Comparison of ENCODE assay signal across 15 mouse cellular contexts in genomic region chr11:51554590-51554989, GRCm38 (mm10). TPM values are rescaled to one million over a fixed set of nuclear protein-coding genes. Genes with fewer than 3 reads are reported as not detected.
DNase-seq lines count a peak whose midpoint lies in the region; ATAC-seq and TF ChIP-seq lines count a peak whose summit lies in the region.
"Had no signal": no experiment of that assay in that cellular context is flagged by ENCODE, and none has a peak within 500 bp of the region (broad histone marks: within the 10 kb centered on the region; RNA-seq: fewer than 3 reads in every experiment).

No protein-coding gene starts in this region.

- no peaks in the 10 kb centered on the region for H3K36me3 ChIP-seq in hindbrain, postnatal 0 days (ENCODE audit: insufficient read depth, low read length)
- no peaks in the 10 kb centered on the region for H3K36me3 ChIP-seq in hindbrain, embryonic 10.5 days
- no peaks in the 10 kb centered on the region for H3K36me3 ChIP-seq in testis, adult 2 months (ENCODE audit: control insufficient read depth, insufficient read depth, low read length)
- H3K36me3 ChIP-seq in forebrain, embryonic 16.5 days (ENCODE audit: control insufficient read depth, insufficient read depth), result no peaks in the 10 kb centered on the region
- H3K36me3 ChIP-seq: neural tube, embryonic 12.5 days had no signal

- 71% methylated on average over 9 of the region's 10 CpGs for WGBS in hindbrain, postnatal 0 days
- WGBS in hindbrain, embryonic 10.5 days, result 79% methylated on average over 10 of the region's 10 CpGs
- WGBS in forebrain, embryonic 16.5 days, result 72% methylated on average over 9 of the region's 10 CpGs
- WGBS in olfactory bulb, adult 2 months, result 75% methylated on average over 10 of the region's 10 CpGs

- no peak for ATAC-seq in hindbrain, postnatal 0 days
- no peak for ATAC-seq in forebrain, embryonic 16.5 days
- ATAC-seq: Patski had no signal

- no peak for TF ChIP-seq POLR2A in testis, adult 2 months (IDR thresholded peaks at IDR 0.05; ENCODE audit: control insufficient read depth, low read depth, low read length)
- TF ChIP-seq POLR2A in olfactory bulb, adult 2 months (IDR thresholded peaks at IDR 0.05; ENCODE audit: insufficient read depth, low read depth, low read length), result no peak

- H3K9ac ChIP-seq in hindbrain, postnatal 0 days (replicated peaks; ENCODE audit: low read length), result no peak overlapping the region
- H3K9ac ChIP-seq in forebrain, embryonic 16.5 days (replicated peaks; ENCODE audit: low read depth, low read length), result no peak overlapping the region
- H3K9ac ChIP-seq: liver, embryonic 14.5 days; neural tube, embryonic 12.5 days had no signal

- H3K4me1 ChIP-seq in hindbrain, postnatal 0 days (ENCODE audit: insufficient read depth, low read length), result no peaks in the 10 kb centered on the region; the same call in 1 of the 2 replicates
- H3K4me1 ChIP-seq in hindbrain, embryonic 10.5 days (replicated peaks), result peaks cover 17% of the 10 kb centered on the region; the same call in 1 of the 2 replicates
- peaks cover 4% of the 10 kb centered on the region for H3K4me1 ChIP-seq in testis, adult 2 months (ENCODE audit: control insufficient read depth, insufficient read depth, low read length)
- 0 out of 2 replicates have a peak, but pooled peaks cover 3% of the 10 kb centered on the region for H3K4me1 ChIP-seq in forebrain, embryonic 16.5 days (replicated peaks; ENCODE audit: control insufficient read depth, insufficient read depth, low read length)
- peaks cover 4% of the 10 kb centered on the region for H3K4me1 ChIP-seq in olfactory bulb, adult 2 months (ENCODE audit: control insufficient read depth, insufficient read depth, low read length)

- H3K27ac ChIP-seq in hindbrain, postnatal 0 days, result no peak overlapping the region
- no peak overlapping the region for H3K27ac ChIP-seq in hindbrain, embryonic 10.5 days
- no peak overlapping the region for H3K27ac ChIP-seq in testis, adult 2 months (ENCODE audit: control insufficient read depth, insufficient read depth, low read depth, low read length)
- H3K27ac ChIP-seq in forebrain, embryonic 16.5 days (ENCODE audit: low read length), result no peak overlapping the region
- H3K27ac ChIP-seq in olfactory bulb, adult 2 months (ENCODE audit: insufficient read depth, low read depth, low read length), result no peak overlapping the region
- H3K27ac ChIP-seq: liver, embryonic 14.5 days; neural tube, embryonic 12.5 days had no signal

- intact Hi-C loops in left cerebral cortex, postnatal 4 days (cut with DNase I), result no loop called here

- no peaks in the 10 kb centered on the region for H3K27me3 ChIP-seq in hindbrain, postnatal 0 days (ENCODE audit: insufficient read depth, low read length)
- no peaks in the 10 kb centered on the region for H3K27me3 ChIP-seq in hindbrain, embryonic 10.5 days (ENCODE audit: insufficient read depth, poor library complexity, severe bottlenecking)
- H3K27me3 ChIP-seq in testis, adult 2 months (ENCODE audit: control insufficient read depth, insufficient read depth, low read length), result no peaks in the 10 kb centered on the region
- H3K27me3 ChIP-seq in forebrain, embryonic 16.5 days (replicated peaks; ENCODE audit: control insufficient read depth, insufficient read depth, low read length), result no peaks in the 10 kb centered on the region
- H3K27me3 ChIP-seq: neural tube, embryonic 12.5 days; Patski had no signal

- DNase-seq in hindbrain, postnatal 0 days (ENCODE audit: low spot score), result peak; percentile 46
- no peak for DNase-seq in hindbrain, embryonic 10.5 days (ENCODE audit: low spot score)
- no peak for DNase-seq in testis, postnatal 10 days (ENCODE audit: low spot score)
- no peak for DNase-seq in left cerebral cortex, postnatal 4 days
- DNase-seq in left cerebral cortex, adult 9 months (ENCODE audit: low spot score in 2 of 2), result no peak
- DNase-seq: adrenal gland, adult 8-10 months; kidney, postnatal 36 days; thymus, adult 2 months had no signal

- TF ChIP-seq CTCF in hindbrain, postnatal 0 days (IDR thresholded peaks at IDR 0.05; ENCODE audit: low read depth), result no peak
- TF ChIP-seq CTCF in testis, adult 2 months (IDR thresholded peaks at IDR 0.05; ENCODE audit: control insufficient read depth, insufficient read depth, insufficient replicate concordance, low read depth, low read length), result no peak
- no peak for TF ChIP-seq CTCF in olfactory bulb, adult 2 months (IDR thresholded peaks at IDR 0.05; ENCODE audit: insufficient read depth, low read depth, low read length)

- no peak overlapping the region for H3K4me3 ChIP-seq in hindbrain, postnatal 0 days (ENCODE audit: low read length)
- H3K4me3 ChIP-seq in hindbrain, embryonic 10.5 days, result no peak overlapping the region
- peak overlapping the region; percentile 45 for H3K4me3 ChIP-seq in testis, adult 2 months (ENCODE audit: control insufficient read depth, low read depth, low read length)
- H3K4me3 ChIP-seq in forebrain, embryonic 16.5 days (replicated peaks; ENCODE audit: low read length), result peak overlapping the region; percentile 20; the same call in 1 of the 2 replicates
- peak overlapping the region; percentile 12; the same call in 1 of the 2 replicates for H3K4me3 ChIP-seq in olfactory bulb, adult 2 months (ENCODE audit: insufficient read depth, low read depth, low read length)
- H3K4me3 ChIP-seq: megakaryocyte, embryonic 14.5 days; neural tube, embryonic 12.5 days had no signal

- H3K4me2 ChIP-seq in hindbrain, postnatal 0 days (ENCODE audit: low read depth, low read length), result no peak overlapping the region
- H3K4me2 ChIP-seq in forebrain, embryonic 16.5 days (ENCODE audit: low read length), result peak overlapping the region; percentile 19; the same call in 1 of the 2 replicates
- H3K4me2 ChIP-seq: neural tube, embryonic 12.5 days had no signal

- no peaks in the 10 kb centered on the region for H3K9me3 ChIP-seq in hindbrain, postnatal 0 days (ENCODE audit: low read length)
- no peaks in the 10 kb centered on the region for H3K9me3 ChIP-seq in hindbrain, embryonic 10.5 days
- no peaks in the 10 kb centered on the region for H3K9me3 ChIP-seq in forebrain, embryonic 16.5 days (ENCODE audit: control insufficient read depth, low read length)
- H3K9me3 ChIP-seq: megakaryocyte, embryonic 14.5 days; neural tube, embryonic 12.5 days had no signal

RNA-seq across cellular contexts. Expression of gene Phykpl, which starts 30.0 kb away (rescaled TPM):
- total RNA-seq in hindbrain, postnatal 0 days (2014; rRNA removed), result 3.8 and 5.3 TPM in 2 replicates
- 7.9 and 8.6 TPM in 2 replicates for polyA plus RNA-seq in hindbrain, postnatal 0 days (2015; fragmentation: Nextera tagmentation; extraction: Ambion mirVana)
- polyA plus RNA-seq in hindbrain, embryonic 10.5 days (2016; fragmentation: Nextera tagmentation; extraction: Ambion mirVana), result 13.5 and 14.6 TPM in 2 replicates
- 7.3 TPM in 2 replicates for polyA plus RNA-seq in testis, adult 2 months (2012; rRNA removed)
- polyA plus RNA-seq in forebrain, embryonic 16.5 days (2015; fragmentation: Nextera tagmentation; extraction: Ambion mirVana), result 11.8 and 13.2 TPM in 2 replicates
- not detected in 2 replicates for polyA plus RNA-seq in olfactory bulb, adult 2 months (2012; ENCODE audit: insufficient read depth, insufficient read length, low replicate concordance, missing spikeins)
- 1 to 10 TPM; 7.6 to 8.1 TPM for total RNA-seq in left cerebral cortex, postnatal 4 days (2021)

RNA-seq across cellular contexts. Expression of gene Hnrnpab, which starts 52.1 kb away (rescaled TPM):
- 212 and 258 TPM in 2 replicates for total RNA-seq in hindbrain, postnatal 0 days (2014; rRNA removed)
- 229 and 231 TPM in 2 replicates for polyA plus RNA-seq in hindbrain, postnatal 0 days (2015; fragmentation: Nextera tagmentation; extraction: Ambion mirVana)
- 607 and 630 TPM in 2 replicates for polyA plus RNA-seq in hindbrain, embryonic 10.5 days (2016; fragmentation: Nextera tagmentation; extraction: Ambion mirVana)
- polyA plus RNA-seq in testis, adult 2 months (2012; rRNA removed), result 85.0 and 97.4 TPM in 2 replicates
- polyA plus RNA-seq in forebrain, embryonic 16.5 days (2015; fragmentation: Nextera tagmentation; extraction: Ambion mirVana), result 441 and 518 TPM in 2 replicates
- 230 and 328 TPM in 2 replicates for polyA plus RNA-seq in olfactory bulb, adult 2 months (2012; ENCODE audit: insufficient read depth, insufficient read length, low replicate concordance, missing spikeins)
- 100 to 1,000 TPM; 339 to 358 TPM for total RNA-seq in left cerebral cortex, postnatal 4 days (2021)

Comparison
In these comparisons a context has a peak if more than half of its experiments do, and no peak if none do; other contexts are left out.
1. H3K4me3 ChIP-seq: peak in testis, adult 2 months (single experiment), forebrain, embryonic 16.5 days (single experiment) and olfactory bulb, adult 2 months (single experiment); none in hindbrain, postnatal 0 days (single experiment) and hindbrain, embryonic 10.5 days (single experiment).